Mouse (Mus musculus) cerebellum, adult 2 months (tissue): Measurements from ENCODE around the gene Galns. TPM values are rescaled to one million over a fixed set of nuclear protein-coding genes. Genes with fewer than 3 reads are reported as not detected.
"Not testable (repeated sequence)": the region's sequence is repeated elsewhere in the genome, so short reads cannot be mapped to it uniquely, and the experiment has no call there.

Experiments used
- DNase-seq, 2 experiments: peaks; one replicate each; pipeline ENCODE4 v3.0.0; 2021
- H3K27ac ChIP-seq: fragments of 200-500 bp; 2 replicates; pipeline ENCODE4 v1.5.1; 2012; ENCODE audit warnings: low read length, control low read depth, inconsistent platforms; ENCODE audit not compliant: insufficient read depth
- H3K27me3 ChIP-seq: fragments of 200-500 bp; 2 replicates; pipeline ENCODE4 v1.6.1; 2012; ENCODE audit warnings: inconsistent platforms, mild to moderate bottlenecking, low read length, moderate library complexity; ENCODE audit not compliant: control insufficient read depth, insufficient read depth
- H3K4me1 ChIP-seq: fragments of 200-500 bp; 2 replicates; pipeline ENCODE4 v1.6.1; 2011; ENCODE audit warnings: low read length; ENCODE audit not compliant: control insufficient read depth, insufficient read depth
- H3K4me3 ChIP-seq: fragments of 200-500 bp; replicated peaks from 2 replicates; pipeline ENCODE3; 2011; ENCODE audit warnings: mild to moderate bottlenecking, low read depth, low read length, control low read depth; ENCODE audit not compliant: insufficient read depth
- CTCF ChIP-seq: fragments of 200-500 bp; IDR thresholded peaks from 2 replicates; pipeline ENCODE4 v1.5.1; 2011; ENCODE audit warnings: low read depth, mild to moderate bottlenecking, control low read depth, low read length, moderate library complexity, borderline replicate concordance; ENCODE audit not compliant: insufficient read depth
- POLR2A ChIP-seq: fragments of 200-500 bp; IDR thresholded peaks from 2 replicates; pipeline ENCODE4 v1.6.1; 2011; ENCODE audit warnings: low read length, control low read depth, borderline replicate concordance; ENCODE audit not compliant: insufficient read depth
- WGBS: fragments of 180-500 bp; shearing (Covaris S2); methylation state at CpG from one replicate; pipeline ENCODE4 v1.1.7; 2018; 5-methylcytosine and 5-hydroxymethylcytosine counted together
- polyA plus RNA-seq: library from polyadenylated mRNA; depleted of rRNA; stranded (reverse); fragments of >200 nt; gene quantifications from 2 replicates; pipeline ENCODE4 v1.2.3, GENCODE M21; 2012

The Galns gene
- polyA plus RNA-seq, 1 experiment, result 8.7 TPM

GRCm38 (mm10) chr8:122639521-122640248 lies 28.4 kb upstream of the Galns start:
- WGBS, result 12% methylated on average over 16 of the region's 16 CpGs
- peaks cover 55% of the 10 kb centered on the region for H3K4me1 ChIP-seq
- TF ChIP-seq CTCF (no peak), POLR2A (no peak)
- no peaks in the 10 kb centered on the region for H3K27me3 ChIP-seq
- DNase-seq, result peak; percentile 71 to 80
- H3K27ac ChIP-seq, result peak overlapping the region; percentile 17
- H3K4me3 ChIP-seq, result no peak overlapping the region

GRCm38 (mm10) chr8:122638601-122639000 lies 27.3 kb upstream of the Galns start:
- H3K27me3 ChIP-seq, result no peaks in the 10 kb centered on the region
- 14% methylated on average over 16 of the region's 16 CpGs for WGBS
- TF ChIP-seq POLR2A (no peak), CTCF (no peak)
- peak; percentile 66 to 68 for DNase-seq
- peaks cover 53% of the 10 kb centered on the region for H3K4me1 ChIP-seq
- H3K4me3 ChIP-seq, result no peak overlapping the region
- 0 out of 2 replicates have a peak overlapping the region, but pooled peaks have one; percentile 2 for H3K27ac ChIP-seq

- no peak for DNase-seq
- no peak for TF ChIP-seq POLR2A
- TF ChIP-seq CTCF, result no peak
- no peak overlapping the region for H3K4me3 ChIP-seq
- H3K27me3 ChIP-seq, result no peaks in the 10 kb centered on the region
- peaks cover 50% of the 10 kb centered on the region for H3K4me1 ChIP-seq
- 66% methylated on average over 9 of the region's 9 CpGs for WGBS
- no peak overlapping the region for H3K27ac ChIP-seq
These were observed 26.0 kb upstream of the Galns start for GRCm38 (mm10) chr8:122637230-122637629.

GRCm38 (mm10) chr8:122636803-122637175 lies 25.5 kb upstream of the Galns start:
- DNase-seq, result peak in 1 of 2 experiments; percentile 38
- no peak for TF ChIP-seq POLR2A
- TF ChIP-seq CTCF, result no peak
- H3K4me1 ChIP-seq, result peaks cover 49% of the 10 kb centered on the region
- no peaks in the 10 kb centered on the region for H3K27me3 ChIP-seq
- H3K4me3 ChIP-seq, result no peak overlapping the region
- no peak overlapping the region for H3K27ac ChIP-seq
- 17% methylated on average over 9 of the region's 9 CpGs for WGBS

- Histone ChIP-seq H3K4me1 (peaks cover 46% of the 10 kb centered on the region), H3K27ac (no peak overlapping the region)
- 75% methylated on average over 14 of the region's 14 CpGs for WGBS
These were observed 24.9 kb upstream of the Galns start for GRCm38 (mm10) chr8:122635878-122636802.

GRCm38 (mm10) chr8:122633205-122633604 lies 21.9 kb upstream of the Galns start:
- Histone ChIP-seq H3K27me3 (no peaks in the 10 kb centered on the region), H3K4me1 (peaks cover 23% of the 10 kb centered on the region), H3K4me3 (no peak overlapping the region), H3K27ac (no peak overlapping the region)
- TF ChIP-seq CTCF (no peak; the same call in 1 of the 2 replicates), POLR2A (no peak)
- WGBS, result 20% methylated on average over 14 of the region's 14 CpGs
- DNase-seq, result peak; percentile 65 to 76

More at GRCm38 (mm10) chr8:122635878-122636802, 24.9 kb upstream of the Galns start:
- no peak overlapping the region for H3K4me3 ChIP-seq
- TF ChIP-seq CTCF (no peak), POLR2A (no peak)
- no peak for DNase-seq
- H3K27me3 ChIP-seq, result no peaks in the 10 kb centered on the region

GRCm38 (mm10) chr8:122632134-122632533 lies 20.9 kb upstream of the Galns start:
- not testable (repeated sequence) for H3K27ac ChIP-seq, DNase-seq, H3K27me3 ChIP-seq, H3K4me3 ChIP-seq
- WGBS, result 64% methylated on average over 3 of the region's 3 CpGs
- H3K4me1 ChIP-seq, result peaks cover 25% of the 10 kb centered on the region

GRCm38 (mm10) chr8:122630696-122631095 lies 19.4 kb upstream of the Galns start:
- 38% methylated on average over 22 of the region's 22 CpGs for WGBS
- no peak for DNase-seq
- no peak overlapping the region for H3K27ac ChIP-seq
- H3K4me3 ChIP-seq, result no peak overlapping the region
- peaks cover 25% of the 10 kb centered on the region for H3K4me1 ChIP-seq
- TF ChIP-seq CTCF, result no peak
- TF ChIP-seq POLR2A, result no peak
- H3K27me3 ChIP-seq, result no peaks in the 10 kb centered on the region
